In the genomic region with DNA sequence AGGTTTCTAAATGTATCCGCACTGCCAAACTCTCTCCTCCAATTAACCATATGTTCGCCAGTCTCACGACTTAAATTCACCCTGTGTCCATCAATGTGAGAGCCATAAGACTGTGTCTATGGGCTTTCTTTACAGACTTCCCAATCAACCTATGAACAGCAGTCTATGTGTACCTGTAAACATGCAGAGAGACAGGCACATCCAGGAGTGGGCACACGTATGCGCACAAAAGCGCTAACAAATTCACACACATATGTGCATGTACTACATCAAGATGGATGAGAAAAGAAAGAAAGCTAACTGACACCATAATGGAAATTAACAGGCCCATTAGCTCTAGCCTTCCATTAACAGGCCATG, we compare ENCODE assay signal across 16 mouse cellular contexts.
DNase-seq lines count a peak whose midpoint lies in the region; ATAC-seq lines count a peak whose summit lies in the region.
"Had no signal": no experiment of that assay in that cellular context is flagged by ENCODE, and none has a peak within 500 bp of the region (broad histone marks: within the 10 kb centered on the region; RNA-seq: fewer than 3 reads in every experiment).

No protein-coding gene starts in this region.

- no peaks in the 10 kb centered on the region for H3K36me3 ChIP-seq in hindbrain, embryonic 12.5 days
- H3K36me3 ChIP-seq in hindbrain, embryonic 11.5 days (ENCODE audit: control insufficient read depth, insufficient read depth, low read length), result no peaks in the 10 kb centered on the region
- H3K36me3 ChIP-seq in midbrain, embryonic 14.5 days (ENCODE audit: control insufficient read depth, insufficient read depth, low read length), result no peaks in the 10 kb centered on the region
- no peaks in the 10 kb centered on the region for H3K36me3 ChIP-seq in midbrain, embryonic 11.5 days (ENCODE audit: control insufficient read depth, insufficient read depth, low read length)
- no peaks in the 10 kb centered on the region for H3K36me3 ChIP-seq in limb, embryonic 10.5 days
- no peaks in the 10 kb centered on the region for H3K36me3 ChIP-seq in neural tube, embryonic 14.5 days (ENCODE audit: control insufficient read depth, insufficient read depth, low read length)
- H3K36me3 ChIP-seq: G1E; heart, embryonic 12.5 days had no signal

- no peak overlapping the region for H3K27ac ChIP-seq in hindbrain, embryonic 12.5 days
- no peak overlapping the region for H3K27ac ChIP-seq in hindbrain, embryonic 11.5 days (ENCODE audit: low read depth, low read length)
- H3K27ac ChIP-seq in midbrain, embryonic 14.5 days (replicated peaks; ENCODE audit: low read depth, low read length), result no peak overlapping the region
- H3K27ac ChIP-seq in midbrain, embryonic 11.5 days (ENCODE audit: low read depth, low read length), result no peak overlapping the region
- no peak overlapping the region for H3K27ac ChIP-seq in limb, embryonic 10.5 days
- H3K27ac ChIP-seq in neural tube, embryonic 14.5 days (ENCODE audit: low read depth, low read length), result 0 out of 2 replicates have a peak overlapping the region, but pooled peaks have one; percentile 12
- H3K27ac ChIP-seq: kidney, postnatal 0 days had no signal

- H3K4me1 ChIP-seq in hindbrain, embryonic 12.5 days, result peaks cover 12% of the 10 kb centered on the region
- no peaks in the 10 kb centered on the region for H3K4me1 ChIP-seq in hindbrain, embryonic 11.5 days (replicated peaks; ENCODE audit: control insufficient read depth, insufficient read depth, low read length)
- peaks cover 11% of the 10 kb centered on the region; the same call in 1 of the 2 replicates for H3K4me1 ChIP-seq in midbrain, embryonic 14.5 days (ENCODE audit: control insufficient read depth, insufficient read depth, low read length)
- no peaks in the 10 kb centered on the region for H3K4me1 ChIP-seq in midbrain, embryonic 11.5 days (ENCODE audit: control insufficient read depth, insufficient read depth, low read length)
- H3K4me1 ChIP-seq in limb, embryonic 10.5 days, result peaks cover 33% of the 10 kb centered on the region
- H3K4me1 ChIP-seq in neural tube, embryonic 14.5 days (ENCODE audit: control insufficient read depth, insufficient read depth, low read length), result peaks cover 13% of the 10 kb centered on the region; the same call in 1 of the 2 replicates

- H3K9ac ChIP-seq in hindbrain, embryonic 12.5 days, result no peak overlapping the region
- no peak overlapping the region for H3K9ac ChIP-seq in hindbrain, embryonic 11.5 days (ENCODE audit: low read depth, low read length)
- H3K9ac ChIP-seq in midbrain, embryonic 14.5 days (replicated peaks; ENCODE audit: low read length), result no peak overlapping the region
- no peak overlapping the region for H3K9ac ChIP-seq in midbrain, embryonic 11.5 days (ENCODE audit: low read length)
- no peak overlapping the region for H3K9ac ChIP-seq in neural tube, embryonic 14.5 days (replicated peaks; ENCODE audit: low read depth, low read length)
- H3K9ac ChIP-seq: heart, embryonic 12.5 days had no signal

- no peak overlapping the region for H3K4me2 ChIP-seq in hindbrain, embryonic 12.5 days (replicated peaks)
- no peak overlapping the region for H3K4me2 ChIP-seq in hindbrain, embryonic 11.5 days (replicated peaks; ENCODE audit: low read depth, low read length)
- H3K4me2 ChIP-seq in midbrain, embryonic 14.5 days (ENCODE audit: low read length), result peak overlapping the region; percentile 20; the same call in 1 of the 2 replicates
- H3K4me2 ChIP-seq in midbrain, embryonic 11.5 days, result no peak overlapping the region
- H3K4me2 ChIP-seq in neural tube, embryonic 14.5 days (ENCODE audit: low read depth, low read length), result no peak overlapping the region; the same call in 1 of the 2 replicates
- H3K4me2 ChIP-seq: liver, embryonic 11.5 days had no signal

- WGBS in hindbrain, embryonic 12.5 days, result 66% methylated on average over 6 of the region's 6 CpGs
- WGBS in hindbrain, embryonic 11.5 days, result 76% methylated on average over 6 of the region's 6 CpGs
- WGBS in midbrain, embryonic 14.5 days, result 83% methylated on average over 6 of the region's 6 CpGs
- 86% methylated on average over 6 of the region's 6 CpGs for WGBS in midbrain, embryonic 11.5 days
- 39% methylated on average over 6 of the region's 6 CpGs for WGBS in limb, embryonic 10.5 days
- WGBS in neural tube, embryonic 14.5 days, result 55% methylated on average over 6 of the region's 6 CpGs

- 0 out of 2 replicates have a peak, but pooled peaks have one; percentile 8 for ATAC-seq in hindbrain, embryonic 12.5 days (ENCODE audit: low FRiP score)
- ATAC-seq in hindbrain, embryonic 11.5 days (ENCODE audit: low FRiP score), result no peak
- no peak for ATAC-seq in midbrain, embryonic 14.5 days (ENCODE audit: low FRiP score, low TSS enrichment)
- ATAC-seq in midbrain, embryonic 11.5 days (ENCODE audit: low FRiP score), result no peak
- peak; percentile 38 for ATAC-seq in neural tube, embryonic 14.5 days (ENCODE audit: low read depth)

- no peak for DNase-seq in hindbrain, embryonic 11.5 days (ENCODE audit: low spot score)
- no peak for DNase-seq in midbrain, embryonic 14.5 days
- DNase-seq in midbrain, embryonic 11.5 days (ENCODE audit: low spot score, missing footprints), result no peak
- no peak for DNase-seq in limb, embryonic 10.5 days (ENCODE audit: low spot score)
- no peak for DNase-seq in thymus, postnatal 14 days
- DNase-seq in layer of hippocampus, adult 11-12 months (ENCODE audit: low spot score), result no peak
- DNase-seq: adrenal gland, postnatal 14 days; cerebellum, adult 9-11 months; gastrocnemius, postnatal 25 days; lung, postnatal 14 days had no signal

- H3K9me3 ChIP-seq in hindbrain, embryonic 12.5 days (replicated peaks), result 0 out of 2 replicates have a peak, but pooled peaks cover 5% of the 10 kb centered on the region
- no peaks in the 10 kb centered on the region for H3K9me3 ChIP-seq in hindbrain, embryonic 11.5 days (ENCODE audit: control insufficient read depth, low read length)
- no peaks in the 10 kb centered on the region for H3K9me3 ChIP-seq in midbrain, embryonic 14.5 days (ENCODE audit: control insufficient read depth, low read length)
- H3K9me3 ChIP-seq in midbrain, embryonic 11.5 days (ENCODE audit: control insufficient read depth, low read length), result no peaks in the 10 kb centered on the region
- H3K9me3 ChIP-seq in limb, embryonic 10.5 days (replicated peaks), result no peaks in the 10 kb centered on the region
- no peaks in the 10 kb centered on the region for H3K9me3 ChIP-seq in neural tube, embryonic 14.5 days (ENCODE audit: control insufficient read depth, low read length)
- H3K9me3 ChIP-seq: heart, embryonic 12.5 days had no signal

- no peak overlapping the region for H3K4me3 ChIP-seq in hindbrain, embryonic 12.5 days
- no peak overlapping the region for H3K4me3 ChIP-seq in hindbrain, embryonic 11.5 days (ENCODE audit: low read depth, low read length)
- H3K4me3 ChIP-seq in midbrain, embryonic 14.5 days (replicated peaks; ENCODE audit: low read depth, low read length), result no peak overlapping the region
- H3K4me3 ChIP-seq in midbrain, embryonic 11.5 days (ENCODE audit: low read depth, low read length), result no peak overlapping the region
- 0 out of 2 replicates have a peak overlapping the region, but pooled peaks have one; percentile 10 for H3K4me3 ChIP-seq in limb, embryonic 10.5 days
- H3K4me3 ChIP-seq in neural tube, embryonic 14.5 days (ENCODE audit: low read depth, low read length), result no peak overlapping the region
- H3K4me3 ChIP-seq: heart, embryonic 12.5 days had no signal

- no peaks in the 10 kb centered on the region for H3K27me3 ChIP-seq in hindbrain, embryonic 12.5 days
- no peaks in the 10 kb centered on the region for H3K27me3 ChIP-seq in hindbrain, embryonic 11.5 days (ENCODE audit: control insufficient read depth, insufficient read depth, low read length)
- H3K27me3 ChIP-seq in midbrain, embryonic 14.5 days (ENCODE audit: control insufficient read depth, insufficient read depth, low read length), result no peaks in the 10 kb centered on the region
- H3K27me3 ChIP-seq in midbrain, embryonic 11.5 days (ENCODE audit: control insufficient read depth, insufficient read depth, low read length), result no peaks in the 10 kb centered on the region
- peaks cover 56% of the 10 kb centered on the region for H3K27me3 ChIP-seq in limb, embryonic 10.5 days (ENCODE audit: low read depth, poor library complexity, severe bottlenecking)
- H3K27me3 ChIP-seq in neural tube, embryonic 14.5 days (ENCODE audit: control insufficient read depth, insufficient read depth, low read length), result no peaks in the 10 kb centered on the region
- H3K27me3 ChIP-seq: heart, embryonic 12.5 days had no signal

Comparison
In these comparisons a context has a peak if more than half of its experiments do, and no peak if none do; other contexts are left out.
1. ATAC-seq: peak in hindbrain, embryonic 12.5 days (single experiment) and neural tube, embryonic 14.5 days (single experiment); none in hindbrain, embryonic 11.5 days (single experiment), midbrain, embryonic 14.5 days (single experiment) and midbrain, embryonic 11.5 days (single experiment).